Mouse (Mus musculus): ENCODE measurements around the gene Enpp4. TPM values are rescaled to one million over a fixed set of nuclear protein-coding genes. Genes with fewer than 3 reads are reported as not detected.

The Enpp4 gene
- polyA plus RNA-seq, 1 experiment from 2014 or later: 6.2 TPM

GRCm38 (mm10) chr17:44134545-44134944 is 28.9 kb upstream of the Enpp4 start:
- Histone ChIP-seq H3K9ac (no peak overlapping the region), H3K4me3 (replicated peaks; ENCODE audit: low read length) (no peak overlapping the region), H3K4me2 (replicated peaks) (no peak overlapping the region), H3K36me3 (replicated peaks; ENCODE audit: control insufficient read depth, insufficient read depth) (no peaks in the 10 kb centered on the region), H3K4me1 (replicated peaks; ENCODE audit: control insufficient read depth, insufficient read depth, low read length) (no peaks in the 10 kb centered on the region), H3K27me3 (ENCODE audit: control insufficient read depth, insufficient read depth, low read length) (no peaks in the 10 kb centered on the region), H3K27ac (no peak overlapping the region), H3K9me3 (ENCODE audit: control insufficient read depth, low read length) (no peaks in the 10 kb centered on the region)
- WGBS: 59% methylated on average over 9 of the region's 9 CpGs
- DNase-seq (ENCODE audit: low spot score): no peak
- ATAC-seq (ENCODE audit: low FRiP score): no peak

GRCm38 (mm10) chr17:44134106-44134505 is 28.5 kb upstream of the Enpp4 start:
- no peak for DNase-seq (ENCODE audit: low spot score)
- no peaks in the 10 kb centered on the region for H3K4me1 ChIP-seq (replicated peaks; ENCODE audit: control insufficient read depth, insufficient read depth, low read length)
- WGBS: 68% methylated on average over 6 of the region's 6 CpGs
- no peak overlapping the region for H3K4me3 ChIP-seq (replicated peaks; ENCODE audit: low read length)
- H3K4me2 ChIP-seq (replicated peaks): no peak overlapping the region
- H3K27me3 ChIP-seq (ENCODE audit: control insufficient read depth, insufficient read depth, low read length): no peaks in the 10 kb centered on the region
- no peak for ATAC-seq (ENCODE audit: low FRiP score)
- no peaks in the 10 kb centered on the region for H3K9me3 ChIP-seq (ENCODE audit: control insufficient read depth, low read length)
- no peak overlapping the region for H3K27ac ChIP-seq
- no peak overlapping the region for H3K9ac ChIP-seq
- no peaks in the 10 kb centered on the region for H3K36me3 ChIP-seq (replicated peaks; ENCODE audit: control insufficient read depth, insufficient read depth)

- no peak overlapping the region for H3K9ac ChIP-seq
- no peaks in the 10 kb centered on the region for H3K4me1 ChIP-seq (replicated peaks; ENCODE audit: control insufficient read depth, insufficient read depth, low read length)
- peak; percentile 86 for DNase-seq (ENCODE audit: low spot score)
- no peak for ATAC-seq (ENCODE audit: low FRiP score)
- no peak overlapping the region for H3K4me3 ChIP-seq (replicated peaks; ENCODE audit: low read length)
- no peaks in the 10 kb centered on the region for H3K36me3 ChIP-seq (replicated peaks; ENCODE audit: control insufficient read depth, insufficient read depth)
- 11% methylated on average over 7 of the region's 7 CpGs for WGBS
- H3K27me3 ChIP-seq (ENCODE audit: control insufficient read depth, insufficient read depth, low read length): no peaks in the 10 kb centered on the region
- H3K9me3 ChIP-seq (ENCODE audit: control insufficient read depth, low read length): no peaks in the 10 kb centered on the region
- no peak overlapping the region for H3K27ac ChIP-seq
- H3K4me2 ChIP-seq (replicated peaks): no peak overlapping the region
Measured at GRCm38 (mm10) chr17:44130429-44130828, 24.8 kb upstream of the Enpp4 start.

GRCm38 (mm10) chr17:44129092-44129750 is 23.6 kb upstream of the Enpp4 start:
- whole genome bisulfite sequencing: 89% methylated on average over 13 of the region's 13 CpGs
- no peaks in the 10 kb centered on the region for H3K27me3 ChIP-seq (ENCODE audit: control insufficient read depth, insufficient read depth, low read length)
- H3K27ac ChIP-seq: no peak overlapping the region
- H3K36me3 ChIP-seq (replicated peaks; ENCODE audit: control insufficient read depth, insufficient read depth): no peaks in the 10 kb centered on the region
- H3K9me3 ChIP-seq (ENCODE audit: control insufficient read depth, low read length): no peaks in the 10 kb centered on the region
- no peak overlapping the region for H3K4me3 ChIP-seq (replicated peaks; ENCODE audit: low read length)
- ATAC-seq (ENCODE audit: low FRiP score) (no peak), DNase-seq (ENCODE audit: low spot score) (no peak)
- H3K4me2 ChIP-seq (replicated peaks): no peak overlapping the region
- no peaks in the 10 kb centered on the region for H3K4me1 ChIP-seq (replicated peaks; ENCODE audit: control insufficient read depth, insufficient read depth, low read length)
- no peak overlapping the region for H3K9ac ChIP-seq

GRCm38 (mm10) chr17:44121366-44122100 is 15.9 kb upstream of the Enpp4 start:
- no peaks in the 10 kb centered on the region for H3K27me3 ChIP-seq (ENCODE audit: control insufficient read depth, insufficient read depth, low read length)
- no peak for ATAC-seq (ENCODE audit: low FRiP score)

GRCm38 (mm10) chr17:44118231-44118630 is 12.6 kb upstream of the Enpp4 start:
- Histone ChIP-seq H3K4me3 (replicated peaks; ENCODE audit: low read length) (no peak overlapping the region), H3K9me3 (ENCODE audit: control insufficient read depth, low read length) (no peaks in the 10 kb centered on the region), H3K9ac (no peak overlapping the region), H3K27me3 (ENCODE audit: control insufficient read depth, insufficient read depth, low read length) (no peaks in the 10 kb centered on the region), H3K4me1 (replicated peaks; ENCODE audit: control insufficient read depth, insufficient read depth, low read length) (no peaks in the 10 kb centered on the region), H3K27ac (no peak overlapping the region), H3K36me3 (replicated peaks; ENCODE audit: control insufficient read depth, insufficient read depth) (no peaks in the 10 kb centered on the region), H3K4me2 (replicated peaks) (no peak overlapping the region)
- ATAC-seq (ENCODE audit: low FRiP score) (no peak), DNase-seq (ENCODE audit: low spot score) (no peak)
- 90% methylated on average over 4 of the region's 4 CpGs for WGBS

More at GRCm38 (mm10) chr17:44121366-44122100, 15.9 kb upstream of the Enpp4 start:
- 80% methylated on average over 12 of the region's 12 CpGs for WGBS
- no peaks in the 10 kb centered on the region for H3K4me1 ChIP-seq (replicated peaks; ENCODE audit: control insufficient read depth, insufficient read depth, low read length)
- no peak overlapping the region for H3K9ac ChIP-seq
- no peak overlapping the region for H3K27ac ChIP-seq
- no peak overlapping the region for H3K4me2 ChIP-seq (replicated peaks)
- H3K9me3 ChIP-seq (ENCODE audit: control insufficient read depth, low read length): no peaks in the 10 kb centered on the region
- no peak for DNase-seq (ENCODE audit: low spot score)
- H3K36me3 ChIP-seq (replicated peaks; ENCODE audit: control insufficient read depth, insufficient read depth): no peaks in the 10 kb centered on the region
- no peak overlapping the region for H3K4me3 ChIP-seq (replicated peaks; ENCODE audit: low read length)

- Histone ChIP-seq H3K27me3 (ENCODE audit: control insufficient read depth, insufficient read depth, low read length) (no peaks in the 10 kb centered on the region), H3K4me3 (replicated peaks; ENCODE audit: low read length) (no peak overlapping the region), H3K9me3 (ENCODE audit: control insufficient read depth, low read length) (no peaks in the 10 kb centered on the region), H3K4me1 (replicated peaks; ENCODE audit: control insufficient read depth, insufficient read depth, low read length) (no peaks in the 10 kb centered on the region), H3K27ac (no peak overlapping the region), H3K36me3 (replicated peaks; ENCODE audit: control insufficient read depth, insufficient read depth) (no peaks in the 10 kb centered on the region), H3K9ac (no peak overlapping the region), H3K4me2 (replicated peaks) (no peak overlapping the region)
- ATAC-seq (ENCODE audit: low FRiP score) (no peak), DNase-seq (ENCODE audit: low spot score) (no peak)
- WGBS: 78% methylated on average over 2 of the region's 2 CpGs
Measured at GRCm38 (mm10) chr17:44117721-44118120, 12.1 kb upstream of the Enpp4 start.

GRCm38 (mm10) chr17:44116584-44116983 is 11.0 kb upstream of the Enpp4 start:
- no peak for DNase-seq (ENCODE audit: low spot score)
- Histone ChIP-seq H3K4me2 (replicated peaks) (no peak overlapping the region), H3K27ac (no peak overlapping the region), H3K9me3 (ENCODE audit: control insufficient read depth, low read length) (no peaks in the 10 kb centered on the region), H3K27me3 (ENCODE audit: control insufficient read depth, insufficient read depth, low read length) (no peaks in the 10 kb centered on the region), H3K9ac (no peak overlapping the region), H3K4me3 (replicated peaks; ENCODE audit: low read length) (no peak overlapping the region), H3K36me3 (replicated peaks; ENCODE audit: control insufficient read depth, insufficient read depth) (no peaks in the 10 kb centered on the region), H3K4me1 (replicated peaks; ENCODE audit: control insufficient read depth, insufficient read depth, low read length) (no peaks in the 10 kb centered on the region)
- ATAC-seq (ENCODE audit: low FRiP score): no peak
- WGBS: 84% methylated on average over 2 of the region's 2 CpGs

GRCm38 (mm10) chr17:44108331-44108730 is 2.7 kb upstream of the Enpp4 start:
- Histone ChIP-seq H3K4me2 (replicated peaks) (no peak overlapping the region), H3K9me3 (ENCODE audit: control insufficient read depth, low read length) (no peaks in the 10 kb centered on the region), H3K27me3 (ENCODE audit: control insufficient read depth, insufficient read depth, low read length) (peaks cover 3% of the 10 kb centered on the region), H3K4me1 (replicated peaks; ENCODE audit: control insufficient read depth, insufficient read depth, low read length) (peaks cover 9% of the 10 kb centered on the region), H3K4me3 (replicated peaks; ENCODE audit: low read length) (no peak overlapping the region), H3K9ac (no peak overlapping the region), H3K36me3 (replicated peaks; ENCODE audit: control insufficient read depth, insufficient read depth) (no peaks in the 10 kb centered on the region), H3K27ac (no peak overlapping the region)
- ATAC-seq (ENCODE audit: low FRiP score) (no peak), DNase-seq (ENCODE audit: low spot score) (no peak)
- 68% methylated on average over 3 of the region's 3 CpGs for WGBS

Data from hindbrain, embryonic 14.5 days (tissue).